Mouse (Mus musculus) limb, embryonic 12.5 days (tissue): ENCODE data around the gene Olfr1419. TPM values are rescaled to one million over a fixed set of nuclear protein-coding genes. Genes with fewer than 3 reads are reported as not detected.

Experiments
- ATAC-seq: fragments of 200-750 bp; cut with Nextera tagmentation; 2 replicates; pipeline ENCODE4 v1.8.0; 2017; ENCODE audit warnings: low read depth, moderate TSS enrichment; ENCODE audit not compliant: insufficient number of reproducible peaks, insufficient read depth, low FRiP score, low TSS enrichment
- H3K27ac ChIP-seq: fragments of 300-500 bp; sonication (generic); 2 replicates; pipeline ENCODE4 v1.5.1; 2016; ENCODE audit warnings: mild to moderate bottlenecking, moderate library complexity
- H3K27me3 ChIP-seq: fragments of 300-500 bp; sonication (generic); 2 replicates; pipeline ENCODE4 v1.6.1; 2016; ENCODE audit warnings: mild to moderate bottlenecking, moderate library complexity
- H3K36me3 ChIP-seq: fragments of 300-500 bp; sonication (generic); 2 replicates; pipeline ENCODE4 v1.6.1; 2016; ENCODE audit warnings: mild to moderate bottlenecking, moderate library complexity
- H3K4me1 ChIP-seq: fragments of 300-500 bp; sonication (generic); replicated peaks from 2 replicates; pipeline ENCODE4 v1.6.1; 2016
- H3K4me2 ChIP-seq: fragments of 300-500 bp; sonication (generic); 2 replicates; pipeline ENCODE4 v1.6.1; 2016; ENCODE audit warnings: mild to moderate bottlenecking, moderate library complexity
- H3K4me3 ChIP-seq: fragments of 300-500 bp; sonication (generic); replicated peaks from 2 replicates; pipeline ENCODE4 v1.5.1; 2016; ENCODE audit warnings: mild to moderate bottlenecking
- H3K9ac ChIP-seq: fragments of 300-500 bp; sonication (generic); replicated peaks from 2 replicates; pipeline ENCODE4 v1.6.1; 2016; ENCODE audit warnings: mild to moderate bottlenecking, moderate library complexity
- H3K9me3 ChIP-seq: fragments of 300-500 bp; sonication (generic); 2 replicates; pipeline ENCODE4 v1.6.1; 2016; ENCODE audit warnings: mild to moderate bottlenecking, moderate library complexity
- WGBS: fragments of 180-500 bp; shearing (Covaris S2); methylation state at CpG from one replicate; pipeline ENCODE4 v1.1.7; 2016; 5-methylcytosine and 5-hydroxymethylcytosine counted together
- polyA plus RNA-seq: library from polyadenylated mRNA; unstranded; fragments of >200 nt; fragmentation: Nextera tagmentation; extraction: Ambion mirVana; gene quantifications from 2 replicates; pipeline ENCODE4 v1.2.1, GENCODE M21; 2016

The Olfr1419 gene
- polyA plus RNA-seq, 1 experiment from 2014 or later, result not detected

- Histone ChIP-seq H3K27ac (no peak within 1 kb of the TSS), H3K36me3 (no peaks in the 10 kb centered on the region), H3K4me1 (no peaks in the 10 kb centered on the region), H3K4me3 (no peak within 1 kb of the TSS), H3K9me3 (no peaks in the 10 kb centered on the region), H3K9ac (no peak within 1 kb of the TSS), H3K27me3 (no peaks in the 10 kb centered on the region), H3K4me2 (no peak within 1 kb of the TSS)
- ATAC-seq, result no peak
- 94% methylated on average over 1 of the region's 1 CpGs for WGBS
Observed at GRCm38 (mm10) chr19:11860966-11861365, 13.9 kb downstream of the Olfr1419 start, which contains the start of gene Olfr1418. Gene Olfr1418 (minus strand): TSS chr19:11861066.

- Histone ChIP-seq H3K27me3 (no peaks in the 10 kb centered on the region), H3K4me3 (no peak overlapping the region), H3K4me1 (no peaks in the 10 kb centered on the region), H3K9me3 (peaks cover 3% of the 10 kb centered on the region; the same call in 1 of the 2 replicates), H3K4me2 (no peak overlapping the region), H3K36me3 (no peaks in the 10 kb centered on the region), H3K27ac (no peak overlapping the region), H3K9ac (no peak overlapping the region)
- no peak for ATAC-seq
- WGBS, result 85% methylated on average over 6 of the region's 6 CpGs
Observed at GRCm38 (mm10) chr19:11856506-11856905, 18.4 kb downstream of the Olfr1419 start.

GRCm38 (mm10) chr19:11854821-11855220 lies 20.1 kb downstream of the Olfr1419 start:
- no peaks in the 10 kb centered on the region for H3K27me3 ChIP-seq
- WGBS, result 82% methylated on average over 2 of the region's 2 CpGs
- no peak overlapping the region for H3K4me2 ChIP-seq
- no peaks in the 10 kb centered on the region for H3K4me1 ChIP-seq
- ATAC-seq, result no peak
- H3K9me3 ChIP-seq, result peaks cover 3% of the 10 kb centered on the region; the same call in 1 of the 2 replicates
- H3K27ac ChIP-seq, result no peak overlapping the region
- H3K36me3 ChIP-seq, result no peaks in the 10 kb centered on the region
- H3K9ac ChIP-seq, result no peak overlapping the region
- H3K4me3 ChIP-seq, result no peak overlapping the region

- H3K9me3 ChIP-seq, result peaks cover 3% of the 10 kb centered on the region; the same call in 1 of the 2 replicates
- no peak overlapping the region for H3K9ac ChIP-seq
- no peaks in the 10 kb centered on the region for H3K4me1 ChIP-seq
- H3K27ac ChIP-seq, result no peak overlapping the region
- no peaks in the 10 kb centered on the region for H3K36me3 ChIP-seq
- 56% methylated on average over 4 of the region's 4 CpGs for WGBS
- ATAC-seq, result no peak
- no peak overlapping the region for H3K4me2 ChIP-seq
- no peaks in the 10 kb centered on the region for H3K27me3 ChIP-seq
- H3K4me3 ChIP-seq, result no peak overlapping the region
Observed at GRCm38 (mm10) chr19:11852652-11853051, 22.3 kb downstream of the Olfr1419 start.

- Histone ChIP-seq H3K36me3 (no peaks in the 10 kb centered on the region), H3K4me3 (no peak overlapping the region), H3K9me3 (no peaks in the 10 kb centered on the region), H3K27me3 (no peaks in the 10 kb centered on the region), H3K27ac (no peak overlapping the region), H3K4me1 (no peaks in the 10 kb centered on the region), H3K9ac (no peak overlapping the region), H3K4me2 (no peak overlapping the region)
- ATAC-seq, result no peak
- 90% methylated on average over 4 of the region's 4 CpGs for WGBS
Observed at GRCm38 (mm10) chr19:11846333-11846732, 28.6 kb downstream of the Olfr1419 start.

- Histone ChIP-seq H3K27ac (no peak within 1 kb of the TSS), H3K4me3 (no peak within 1 kb of the TSS), H3K27me3 (no peaks in the 10 kb centered on the region), H3K4me1 (no peaks in the 10 kb centered on the region), H3K9ac (no peak within 1 kb of the TSS), H3K4me2 (no peak within 1 kb of the TSS), H3K9me3 (no peaks in the 10 kb centered on the region), H3K36me3 (no peaks in the 10 kb centered on the region)
- WGBS, result 80% methylated on average over 4 of the region's 4 CpGs
- ATAC-seq, result no peak
Observed at GRCm38 (mm10) chr19:11839119-11839518, 35.8 kb downstream of the Olfr1419 start, which contains the start of gene Olfr1417. Gene Olfr1417 (minus strand): TSS chr19:11839219.

- no peak overlapping the region for H3K9ac ChIP-seq
- ATAC-seq, result no peak
- no peaks in the 10 kb centered on the region for H3K36me3 ChIP-seq
- no peak overlapping the region for H3K4me2 ChIP-seq
- no peak overlapping the region for H3K27ac ChIP-seq
- H3K4me3 ChIP-seq, result no peak overlapping the region
- peaks cover 18% of the 10 kb centered on the region for H3K27me3 ChIP-seq
- no peaks in the 10 kb centered on the region for H3K9me3 ChIP-seq
- peaks cover 7% of the 10 kb centered on the region; the same call in 1 of the 2 replicates for H3K4me1 ChIP-seq
- WGBS, result 24% methylated on average over 4 of the region's 4 CpGs
Observed at GRCm38 (mm10) chr19:11823346-11824065, 51.4 kb downstream of the Olfr1419 start.

- Histone ChIP-seq H3K27me3 (peaks cover 49% of the 10 kb centered on the region), H3K9ac (no peak overlapping the region), H3K4me2 (peak overlapping the region; percentile 96), H3K4me1 (peaks cover 12% of the 10 kb centered on the region), H3K27ac (no peak overlapping the region), H3K9me3 (no peaks in the 10 kb centered on the region), H3K4me3 (peak overlapping the region; percentile 67; the same call in 1 of the 2 replicates), H3K36me3 (no peaks in the 10 kb centered on the region)
- no peak for ATAC-seq
- 32% methylated on average over 6 of the region's 6 CpGs for WGBS
Observed at GRCm38 (mm10) chr19:11820211-11820610, 54.7 kb downstream of the Olfr1419 start.

- Histone ChIP-seq H3K36me3 (no peaks in the 10 kb centered on the region), H3K4me3 (peak overlapping the region; percentile 67), H3K9ac (no peak overlapping the region), H3K9me3 (no peaks in the 10 kb centered on the region), H3K27ac (no peak overlapping the region), H3K27me3 (peaks cover 53% of the 10 kb centered on the region), H3K4me1 (peaks cover 12% of the 10 kb centered on the region), H3K4me2 (peak overlapping the region; percentile 96)
- under 1% methylated on average over 15 of the region's 15 CpGs for WGBS
- ATAC-seq, result peak; percentile 70; the same call in 1 of the 2 replicates
Observed at GRCm38 (mm10) chr19:11819800-11820199, 55.1 kb downstream of the Olfr1419 start.

- H3K27me3 ChIP-seq, result peaks cover 55% of the 10 kb centered on the region
- no peaks in the 10 kb centered on the region for H3K36me3 ChIP-seq
- H3K4me3 ChIP-seq, result peak within 1 kb of the TSS; percentile 67
- peak within 1 kb of the TSS; percentile 71 for H3K9ac ChIP-seq
- ATAC-seq, result no peak
- peak within 1 kb of the TSS; percentile 96 for H3K4me2 ChIP-seq
- peaks cover 12% of the 10 kb centered on the region for H3K4me1 ChIP-seq
- H3K9me3 ChIP-seq, result no peaks in the 10 kb centered on the region
- H3K27ac ChIP-seq, result no peak within 1 kb of the TSS
- under 1% methylated on average over 20 of the region's 20 CpGs for WGBS
Observed at GRCm38 (mm10) chr19:11819143-11819700, 55.7 kb downstream of the Olfr1419 start, which contains the start of gene Stx3. Gene Stx3 (minus strand): TSS chr19:11819403.
